Mouse (Mus musculus): Measurements from ENCODE around the gene Sel1l3. TPM values are rescaled to one million over a fixed set of nuclear protein-coding genes. Genes with fewer than 3 reads are reported as not detected.

Sel1l3 gene
- total RNA-seq, 2 experiments from 2014 or later = 0.95 to 1.4 TPM

DNA sequence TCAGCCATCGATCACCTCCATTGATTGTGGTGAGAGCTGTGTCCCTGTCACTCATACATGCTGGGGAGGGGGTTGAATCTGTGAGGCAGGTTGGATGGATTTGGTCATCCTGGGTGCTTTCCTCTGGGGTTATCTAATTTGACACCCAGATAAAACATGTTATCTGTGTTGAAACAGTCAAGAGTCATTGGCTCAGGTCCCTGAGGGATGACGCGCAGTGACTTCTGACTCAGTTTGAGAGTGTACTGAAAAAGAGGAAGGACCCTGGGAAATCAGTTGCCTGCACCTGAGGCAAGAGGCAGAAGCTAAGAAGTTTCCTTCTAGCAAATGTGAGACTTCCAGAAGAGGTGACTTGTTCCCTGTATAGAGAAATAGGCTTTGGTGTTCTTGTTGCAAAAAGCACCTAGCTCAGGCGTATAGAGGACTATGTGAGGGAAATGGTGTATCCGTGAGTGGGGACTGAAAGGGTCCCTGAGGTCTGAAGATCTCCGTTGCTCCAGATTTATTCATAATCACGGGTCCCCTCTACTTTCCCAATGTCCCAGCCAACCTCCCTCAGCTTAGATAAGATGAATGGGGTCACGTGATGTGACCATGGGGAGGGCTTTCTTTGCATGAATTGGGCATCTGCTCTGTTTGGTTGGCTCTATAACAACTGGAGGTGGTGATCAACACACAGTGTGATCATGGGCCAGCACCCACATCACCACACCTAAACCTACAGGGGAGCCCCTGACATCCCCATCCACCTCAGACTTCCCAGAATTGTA lies 73.4 kb downstream of the Sel1l3 start:
- no peak for DNase-seq

- no peak for DNase-seq
These were observed 74.2 kb downstream of the Sel1l3 start for GRCm38 (mm10) chr5:53139566-53139965.

DNA sequence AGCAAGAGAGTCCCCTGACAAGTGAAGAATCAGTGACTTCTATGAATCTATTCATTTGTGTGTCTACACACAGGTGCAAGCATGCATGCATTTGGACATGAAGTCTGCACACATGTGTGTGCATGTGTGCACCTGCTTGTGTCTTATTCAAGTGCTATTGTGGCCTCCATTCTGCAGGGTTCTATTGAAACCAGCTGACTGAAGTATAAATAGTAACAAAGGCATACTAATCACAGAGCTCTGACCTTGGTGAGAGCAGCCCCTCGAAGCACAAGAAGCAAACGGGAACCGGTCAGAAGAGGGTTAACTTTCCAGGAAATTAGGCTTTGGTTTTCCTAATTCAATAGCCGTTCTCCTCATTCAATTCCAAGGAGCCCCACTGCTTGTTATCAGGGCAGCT lies 74.6 kb downstream of the Sel1l3 start:
- DNase-seq = no peak

DNA sequence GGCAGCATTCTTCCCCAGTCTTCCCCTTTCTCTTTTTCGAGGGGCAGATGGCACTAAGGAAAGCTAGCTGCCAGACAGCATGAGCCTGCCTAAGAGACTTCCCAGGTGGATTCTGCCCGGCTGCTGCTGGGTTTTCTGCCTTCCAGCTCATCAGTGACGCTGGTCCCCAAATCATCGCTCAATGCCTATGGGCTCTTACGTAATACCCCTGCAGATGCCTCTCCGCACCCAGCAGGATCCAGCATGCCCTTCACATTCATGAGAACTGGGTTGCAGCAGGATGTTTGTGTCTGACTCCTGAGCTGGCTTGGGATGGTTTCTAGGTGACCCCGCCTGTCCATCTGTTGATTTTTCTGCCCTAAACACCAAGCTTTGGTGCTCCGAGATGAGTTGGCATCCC lies 75.7 kb downstream of the Sel1l3 start:
- DNase-seq = no peak

GRCm38 (mm10) chr5:53135984-53136383 lies 77.7 kb downstream of the Sel1l3 start:
- DNase-seq = no peak

DNA sequence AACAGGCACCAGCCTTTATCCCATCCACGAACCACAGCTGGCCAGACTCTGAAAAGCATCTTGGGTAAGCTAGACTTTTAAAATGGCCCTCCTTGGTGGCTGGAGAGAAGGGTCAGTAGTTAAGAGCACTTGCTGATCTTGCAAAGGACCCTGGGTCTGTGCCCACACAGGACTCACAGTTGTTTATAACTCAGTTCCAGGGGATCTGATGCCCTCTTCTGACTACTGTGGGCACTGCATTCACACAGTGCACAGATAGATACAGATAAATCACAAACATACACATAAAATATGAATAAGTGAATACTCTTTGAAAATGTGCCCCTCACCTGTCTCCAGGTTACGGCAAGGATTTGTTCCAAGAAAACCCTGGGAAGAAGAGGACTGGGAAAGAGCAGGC lies 79.7 kb downstream of the Sel1l3 start:
- no peak for DNase-seq

DNA sequence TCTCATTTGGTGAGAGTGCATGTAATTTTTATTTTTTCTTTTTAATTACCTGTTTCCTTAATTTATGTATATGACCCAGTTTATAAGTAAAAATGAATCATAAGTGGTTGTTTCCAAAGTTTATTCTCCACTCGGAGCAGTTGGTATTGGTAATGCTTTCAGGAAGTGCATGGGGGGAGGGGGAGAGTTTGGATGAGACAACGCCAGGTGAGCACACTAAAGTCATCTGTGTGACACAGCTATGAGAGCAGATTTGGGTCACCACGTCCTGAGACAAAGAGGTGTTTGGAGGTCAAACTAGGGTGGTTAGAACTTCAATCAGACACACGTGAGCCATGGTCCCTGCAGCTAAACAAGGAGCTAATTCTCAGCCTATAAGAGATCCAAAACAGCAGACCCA lies 89.0 kb downstream of the Sel1l3 start:
- DNase-seq = no peak

DNA sequence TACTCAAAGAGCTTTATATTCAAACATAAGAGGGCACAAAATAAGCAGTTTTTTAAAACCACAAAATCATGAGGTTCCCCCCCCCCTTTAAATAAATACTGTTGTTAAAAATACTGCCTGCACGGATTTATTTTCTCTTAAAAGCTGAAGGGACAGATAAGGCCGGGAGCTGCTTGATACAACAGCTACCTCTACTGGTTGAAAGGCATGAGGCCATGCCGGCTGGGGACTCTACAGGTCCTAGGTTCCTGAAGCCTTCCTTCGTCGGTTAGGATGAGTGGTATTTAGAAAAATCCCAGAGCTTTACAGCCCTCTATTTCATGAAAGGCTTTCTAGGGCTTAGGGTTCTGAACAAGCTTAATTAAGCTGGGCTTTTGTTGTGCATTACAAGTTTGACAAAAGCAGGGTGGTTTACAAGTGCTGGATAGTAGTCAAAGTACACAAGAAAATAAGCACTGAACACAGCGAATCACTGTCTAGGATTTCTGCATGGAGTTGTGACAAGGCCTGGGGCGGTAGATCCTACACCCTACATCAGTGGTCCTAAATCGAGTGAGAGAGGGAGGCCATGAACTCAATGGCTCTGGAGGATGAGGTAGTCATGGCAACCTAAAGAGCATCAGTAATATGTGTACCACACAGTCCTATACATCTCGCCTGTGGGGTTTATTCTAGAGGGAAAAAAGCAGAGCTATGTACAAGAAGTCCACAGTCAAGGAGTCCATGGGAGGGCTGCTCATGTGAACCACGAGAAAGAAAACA lies 90.0 kb downstream of the Sel1l3 start:
- peak; percentile 60 for DNase-seq

DNA sequence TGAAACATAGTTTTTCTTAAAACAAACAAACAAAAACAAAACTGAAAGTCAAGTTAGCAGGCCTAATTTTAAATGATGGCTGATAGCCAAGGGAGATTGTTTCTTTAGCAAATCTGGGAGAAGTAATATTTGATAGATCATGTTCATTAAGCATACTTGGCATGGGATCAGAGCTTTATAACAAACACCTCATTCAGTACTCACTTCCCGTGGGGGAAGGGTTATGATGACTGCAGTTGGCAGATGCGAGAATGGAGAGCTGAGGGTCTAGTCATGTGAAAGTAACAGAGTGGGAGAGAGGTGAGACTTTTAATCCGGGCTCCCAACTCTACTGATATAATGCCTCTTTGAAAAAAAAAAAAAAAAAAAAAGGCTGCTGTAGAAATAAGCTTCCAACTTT lies 94.0 kb downstream of the Sel1l3 start:
- DNase-seq = no peak

GRCm38 (mm10) chr5:53118212-53118611 lies 95.5 kb downstream of the Sel1l3 start:
- no peak for DNase-seq

DNA sequence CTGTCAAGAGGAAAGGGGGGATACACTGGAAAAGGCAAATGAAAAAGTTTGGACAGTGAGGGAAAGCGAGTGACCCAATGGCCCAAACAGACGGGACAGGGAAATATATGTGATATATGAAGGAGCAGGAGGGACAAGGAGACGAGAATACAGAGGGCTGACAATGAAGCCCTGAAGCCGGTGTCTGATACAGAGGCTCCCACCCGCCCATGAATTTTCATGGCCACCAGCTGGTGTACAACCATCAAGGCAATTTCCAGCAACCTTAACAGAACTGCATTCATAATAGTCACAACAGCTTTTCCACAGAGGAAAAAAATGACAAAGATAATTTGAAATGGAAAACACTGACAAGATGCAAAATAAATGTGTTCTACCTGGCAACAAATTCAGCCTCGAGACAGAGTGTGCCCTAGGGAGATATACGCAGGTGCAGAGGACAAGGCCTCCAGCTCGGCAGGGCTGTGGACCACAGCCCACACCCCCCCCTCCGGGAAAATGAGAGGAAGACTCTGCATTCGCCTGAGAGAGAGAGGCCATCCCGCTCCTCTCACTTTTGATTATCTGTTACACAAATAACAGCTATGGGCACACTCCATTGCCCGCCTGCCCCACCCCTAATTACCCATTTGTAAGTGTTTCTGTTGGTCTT lies 99.0 kb downstream of the Sel1l3 start:
- no peak for DNase-seq

- no peak for DNase-seq
These were observed 100.8 kb downstream of the Sel1l3 start for GRCm38 (mm10) chr5:53112942-53113341.

- no peak for DNase-seq
These were observed 102.7 kb downstream of the Sel1l3 start for GRCm38 (mm10) chr5:53111036-53111435.

DNA sequence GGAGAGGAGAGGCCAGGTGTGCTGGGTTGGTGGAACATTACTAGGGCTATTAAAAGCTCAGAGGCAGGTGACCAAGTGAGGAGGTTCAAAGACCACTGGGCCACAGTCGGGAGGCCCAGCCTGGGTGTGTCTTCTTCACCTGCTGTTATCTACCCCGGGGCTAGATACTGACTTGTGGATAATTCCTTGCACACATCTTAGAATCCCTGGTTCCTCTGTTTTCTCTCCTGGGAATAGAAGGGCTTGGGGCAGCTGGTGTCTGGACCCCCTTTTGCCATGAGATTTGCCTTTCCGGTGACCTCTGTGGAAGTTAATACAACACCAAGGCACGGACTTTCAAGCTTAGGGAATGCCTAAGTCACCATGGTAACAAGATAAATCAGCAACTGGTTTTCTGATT lies 103.5 kb downstream of the Sel1l3 start:
- DNase-seq = no peak

- DNase-seq = no peak
These were observed 105.1 kb downstream of the Sel1l3 start for GRCm38 (mm10) chr5:53108668-53109067.

- no peak for DNase-seq
These were observed 105.7 kb downstream of the Sel1l3 start for GRCm38 (mm10) chr5:53108026-53108425.

GRCm38 (mm10) chr5:53106731-53107130 lies 107.0 kb downstream of the Sel1l3 start:
- no peak for DNase-seq

DNA sequence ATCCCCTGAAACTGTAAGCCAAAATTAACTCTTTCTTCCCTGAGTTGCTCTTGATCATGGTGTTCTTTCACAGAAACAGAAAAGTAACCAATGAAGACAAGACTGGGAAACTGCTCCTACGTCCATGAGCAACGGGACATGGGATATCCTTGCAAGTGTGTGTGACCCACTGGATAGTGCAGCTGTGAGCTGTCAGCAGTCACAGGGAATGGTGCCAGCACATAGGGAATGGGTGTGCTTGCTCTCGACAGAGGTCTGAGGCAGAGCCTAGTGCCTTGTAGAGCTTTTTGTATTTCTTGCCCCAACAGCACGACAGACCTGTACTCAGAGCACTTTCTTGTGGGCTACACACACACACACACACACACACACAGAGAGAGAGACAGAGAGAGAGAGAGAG lies 107.6 kb downstream of the Sel1l3 start:
- peak; percentile 12 for DNase-seq

DNA sequence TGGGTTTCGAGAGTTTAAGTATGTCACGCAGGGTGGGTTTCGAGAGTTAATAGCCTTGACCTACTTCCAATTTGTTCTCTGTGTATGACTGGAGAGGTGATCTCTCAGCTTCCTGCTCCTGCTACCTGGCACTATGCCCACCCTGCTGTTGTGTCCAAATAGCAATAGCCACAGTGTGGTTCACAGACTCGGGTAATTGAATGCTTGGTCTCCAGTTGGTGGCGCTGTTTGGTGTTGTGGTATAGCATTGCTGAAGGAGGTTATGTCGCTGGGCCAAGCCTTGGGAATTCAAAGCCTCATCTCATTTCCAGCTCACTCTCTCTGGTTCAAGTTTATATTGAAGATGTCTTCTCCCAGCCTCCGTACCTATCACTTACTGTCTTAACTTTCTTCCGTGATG lies 108.0 kb downstream of the Sel1l3 start:
- peak; percentile 64 for DNase-seq

DNA sequence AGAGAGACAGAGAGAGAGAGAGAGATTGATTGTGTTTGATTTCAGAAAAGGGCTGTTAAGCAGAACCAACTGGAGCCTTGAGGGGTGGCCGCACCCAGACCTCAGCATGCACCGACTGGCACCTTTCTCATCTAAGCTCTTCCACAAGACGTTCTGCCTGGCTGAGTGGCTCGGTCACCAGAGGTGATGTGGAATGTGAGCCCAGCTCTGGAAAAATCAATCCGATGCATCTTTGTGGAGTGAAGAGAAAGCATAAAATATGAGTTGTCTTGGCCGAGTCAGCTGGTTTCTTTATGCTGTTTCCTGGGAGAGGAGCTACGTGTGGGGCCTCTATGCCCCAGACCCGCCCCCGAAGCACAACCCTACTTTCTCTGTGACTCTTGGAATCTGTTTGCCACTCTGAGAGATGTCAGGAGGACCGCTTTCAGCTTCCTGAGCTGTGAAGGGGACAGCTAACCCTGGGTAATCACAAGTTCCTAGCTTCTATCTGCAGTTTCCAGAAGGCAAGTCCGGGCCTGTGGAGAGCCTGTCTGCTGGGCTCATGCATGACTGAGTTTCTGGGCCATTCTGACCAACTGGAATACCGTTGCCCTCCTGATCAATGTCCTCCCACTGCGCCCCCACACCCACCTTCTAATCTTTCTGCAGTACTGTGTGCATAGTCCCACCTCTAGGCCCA lies 109.4 kb downstream of the Sel1l3 start:
- DNase-seq = no peak

DNA sequence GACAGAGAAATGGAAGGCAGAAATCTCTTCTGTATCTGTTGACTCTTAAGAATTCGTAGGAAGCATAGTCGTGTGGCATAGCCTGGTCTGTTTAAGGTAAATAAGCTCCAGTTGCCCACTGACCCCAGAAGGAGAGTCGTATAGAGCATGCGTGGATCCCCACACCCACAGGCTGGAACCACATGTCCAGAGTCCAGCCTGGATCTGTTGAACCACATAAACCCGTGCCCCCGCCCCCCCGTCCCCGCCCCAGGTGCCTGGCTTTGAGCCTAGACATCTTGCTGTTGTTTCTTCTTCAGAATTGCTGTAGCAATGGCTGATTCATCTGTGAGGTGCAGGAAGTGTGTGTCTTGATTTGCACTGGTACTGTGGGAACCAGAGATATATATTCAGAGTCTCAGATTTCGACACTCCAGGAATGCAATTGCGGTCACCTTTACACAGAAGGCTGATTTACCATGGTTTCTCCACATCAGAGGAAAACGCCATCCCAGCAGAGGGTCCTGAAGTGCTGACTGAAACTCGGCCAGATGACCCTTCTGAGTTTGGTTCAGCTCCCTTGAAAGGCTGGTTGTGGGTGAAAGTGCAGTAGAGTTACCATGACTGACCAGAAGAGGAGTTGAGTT lies 111.8 kb downstream of the Sel1l3 start:
- no peak for DNase-seq

- DNase-seq = no peak
These were observed 122.4 kb downstream of the Sel1l3 start for GRCm38 (mm10) chr5:53091331-53091730.

Data from heart, postnatal 4 days (tissue).